Comparison of ENCODE assay signal across 10 mouse cellular contexts in the genomic region with DNA sequence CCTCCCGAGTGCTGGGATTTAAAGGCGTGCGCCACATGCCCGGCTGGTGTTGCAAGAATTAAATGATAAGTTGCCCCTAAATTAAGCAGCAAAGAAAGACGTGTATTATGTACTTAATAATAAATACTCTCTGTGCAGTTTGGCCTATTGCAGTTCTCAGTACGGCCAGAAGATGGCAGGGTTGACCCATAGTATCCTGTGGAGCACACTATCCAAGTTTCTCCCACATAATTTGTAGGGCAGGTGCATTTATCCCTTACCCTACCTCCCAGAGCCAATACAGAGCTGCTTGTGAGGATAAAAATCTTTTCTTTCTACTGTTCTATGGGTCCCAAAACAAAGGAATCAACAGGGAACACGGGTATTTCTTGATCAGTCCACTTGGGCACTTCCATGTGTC. TPM values are rescaled to one million over a fixed set of nuclear protein-coding genes. Genes with fewer than 3 reads are reported as not detected.
DNase-seq lines count a peak whose midpoint lies in the region; ATAC-seq lines count a peak whose summit lies in the region.
"Had no signal": no experiment of that assay in that cellular context is flagged by ENCODE, and none has a peak within 500 bp of the region (broad histone marks: within the 10 kb centered on the region; RNA-seq: fewer than 3 reads in every experiment).

No protein-coding gene starts in this region.

- peak; percentile 21 to 78 for DNase-seq in heart, adult 18-20 months
- peak; percentile 16 for DNase-seq in adrenal gland, adult 2 months
- DNase-seq in embryonic facial prominence, embryonic 10.5 days (ENCODE audit: low spot score) = peak; percentile 69
- peak; percentile 80 for DNase-seq in hindbrain, embryonic 11.5 days (ENCODE audit: low spot score)
- peak; percentile 55 to 75 for DNase-seq in left cerebral cortex, adult 18-20 months (ENCODE audit: low spot score in 2 of 2)
- peak; percentile 94 for DNase-seq in midbrain, embryonic 11.5 days (ENCODE audit: low spot score, missing footprints)
- peak; percentile 39 for DNase-seq in splenic B cell, adult 2 months (ENCODE audit: low read depth, low spot score)

- H3K4me1 ChIP-seq in heart, embryonic 12.5 days (replicated peaks) = no peaks in the 10 kb centered on the region
- peaks cover 5% of the 10 kb centered on the region for H3K4me1 ChIP-seq in embryonic facial prominence, embryonic 10.5 days
- H3K4me1 ChIP-seq in hindbrain, embryonic 11.5 days (replicated peaks; ENCODE audit: control insufficient read depth, insufficient read depth, low read length) = no peaks in the 10 kb centered on the region
- H3K4me1 ChIP-seq in midbrain, embryonic 11.5 days (ENCODE audit: control insufficient read depth, insufficient read depth, low read length) = no peaks in the 10 kb centered on the region

- no peak overlapping the region for H3K4me3 ChIP-seq in heart, embryonic 12.5 days
- H3K4me3 ChIP-seq in embryonic facial prominence, embryonic 10.5 days = no peak overlapping the region
- H3K4me3 ChIP-seq in hindbrain, embryonic 11.5 days (ENCODE audit: low read depth, low read length) = no peak overlapping the region
- no peak overlapping the region for H3K4me3 ChIP-seq in midbrain, embryonic 11.5 days (ENCODE audit: low read depth, low read length)

- H3K27ac ChIP-seq in heart, embryonic 12.5 days (ENCODE audit: poor library complexity, severe bottlenecking) = no peak overlapping the region
- no peak overlapping the region for H3K27ac ChIP-seq in embryonic facial prominence, embryonic 10.5 days (replicated peaks)
- no peak overlapping the region for H3K27ac ChIP-seq in hindbrain, embryonic 11.5 days (ENCODE audit: low read depth, low read length)
- H3K27ac ChIP-seq in midbrain, embryonic 11.5 days (ENCODE audit: low read depth, low read length) = no peak overlapping the region

- WGBS in heart, embryonic 12.5 days = 17% methylated on average over 7 of the region's 7 CpGs
- 26% methylated on average over 7 of the region's 7 CpGs for WGBS in embryonic facial prominence, embryonic 10.5 days
- 32% methylated on average over 7 of the region's 7 CpGs for WGBS in hindbrain, embryonic 11.5 days
- 23% methylated on average over 7 of the region's 7 CpGs for WGBS in midbrain, embryonic 11.5 days

- no peaks in the 10 kb centered on the region for H3K9me3 ChIP-seq in heart, embryonic 12.5 days (replicated peaks)
- H3K9me3 ChIP-seq in embryonic facial prominence, embryonic 10.5 days = no peaks in the 10 kb centered on the region
- H3K9me3 ChIP-seq in hindbrain, embryonic 11.5 days (ENCODE audit: control insufficient read depth, low read length) = no peaks in the 10 kb centered on the region
- H3K9me3 ChIP-seq in midbrain, embryonic 11.5 days (ENCODE audit: control insufficient read depth, low read length) = no peaks in the 10 kb centered on the region

- H3K36me3 ChIP-seq in heart, embryonic 12.5 days = no peaks in the 10 kb centered on the region
- no peaks in the 10 kb centered on the region for H3K36me3 ChIP-seq in embryonic facial prominence, embryonic 10.5 days (replicated peaks)
- H3K36me3 ChIP-seq in hindbrain, embryonic 11.5 days (ENCODE audit: control insufficient read depth, insufficient read depth, low read length) = no peaks in the 10 kb centered on the region
- no peaks in the 10 kb centered on the region for H3K36me3 ChIP-seq in midbrain, embryonic 11.5 days (ENCODE audit: control insufficient read depth, insufficient read depth, low read length)
- no peaks in the 10 kb centered on the region for H3K36me3 ChIP-seq in splenic B cell, adult 2 months (ENCODE audit: control insufficient read depth, insufficient read depth, low read length, poor library complexity, severe bottlenecking)

- ATAC-seq in heart, embryonic 12.5 days (ENCODE audit: insufficient number of reproducible peaks, low FRiP score) = no peak
- ATAC-seq in hindbrain, embryonic 11.5 days (ENCODE audit: low FRiP score) = no peak
- peak; percentile 57; the same call in 1 of the 2 replicates for ATAC-seq in midbrain, embryonic 11.5 days (ENCODE audit: low FRiP score)

- H3K27me3 ChIP-seq in heart, embryonic 12.5 days (replicated peaks) = no peaks in the 10 kb centered on the region
- no peaks in the 10 kb centered on the region for H3K27me3 ChIP-seq in embryonic facial prominence, embryonic 10.5 days (replicated peaks; ENCODE audit: low read depth, poor library complexity, severe bottlenecking)
- no peaks in the 10 kb centered on the region for H3K27me3 ChIP-seq in hindbrain, embryonic 11.5 days (ENCODE audit: control insufficient read depth, insufficient read depth, low read length)
- no peaks in the 10 kb centered on the region for H3K27me3 ChIP-seq in midbrain, embryonic 11.5 days (ENCODE audit: control insufficient read depth, insufficient read depth, low read length)
- H3K27me3 ChIP-seq in splenic B cell, adult 2 months (ENCODE audit: control insufficient read depth, insufficient read depth, low read length, poor library complexity, severe bottlenecking) = no peaks in the 10 kb centered on the region

- H3K9ac ChIP-seq in heart, embryonic 12.5 days = no peak overlapping the region
- no peak overlapping the region for H3K9ac ChIP-seq in hindbrain, embryonic 11.5 days (ENCODE audit: low read depth, low read length)
- H3K9ac ChIP-seq in midbrain, embryonic 11.5 days (ENCODE audit: low read length) = no peak overlapping the region

- no peak overlapping the region for H3K4me2 ChIP-seq in heart, embryonic 12.5 days
- H3K4me2 ChIP-seq in hindbrain, embryonic 11.5 days (replicated peaks; ENCODE audit: low read depth, low read length) = no peak overlapping the region
- H3K4me2 ChIP-seq in midbrain, embryonic 11.5 days = no peak overlapping the region

RNA-seq across cellular contexts. Expression of gene Mbl2, which starts 15.4 kb away (rescaled TPM):
- not detected for total RNA-seq in heart, adult 18-20 months (2021)
- not detected in 2 replicates for polyA plus RNA-seq in heart, embryonic 12.5 days (2016; fragmentation: Nextera tagmentation; extraction: Ambion mirVana)
- total RNA-seq in adrenal gland, adult 2 months (2021) = 1 to 10 TPM in 1 of 2 experiments, not detected in 1; 1.1 TPM
- polyA plus RNA-seq in adrenal gland, adult 2 months (2012; rRNA removed) = not detected in 2 replicates
- polyA plus RNA-seq in embryonic facial prominence, embryonic 10.5 days (2016; fragmentation: Nextera tagmentation; extraction: Ambion mirVana) = not detected in 2 replicates
- polyA plus RNA-seq in hindbrain, embryonic 11.5 days (2014; fragmentation: Nextera tagmentation; extraction: Ambion mirVana) = not detected in 2 replicates
- total RNA-seq in left cerebral cortex, adult 18-20 months (2021) = not detected
- polyA plus RNA-seq in midbrain, embryonic 11.5 days (2014; fragmentation: Nextera tagmentation; extraction: Ambion mirVana) = not detected in 2 replicates
- polyA plus RNA-seq: heart, embryonic 16.5 days; stomach, embryonic 14.5 days had no signal

RNA-seq across cellular contexts. Expression of gene Gldc, which starts 42.1 kb away (rescaled TPM):
- under 1 TPM; 0.17 to 0.28 TPM for total RNA-seq in heart, adult 18-20 months (2021)
- 4.7 and 4.9 TPM in 2 replicates for polyA plus RNA-seq in heart, embryonic 12.5 days (2016; fragmentation: Nextera tagmentation; extraction: Ambion mirVana)
- under 1 TPM; 0.86 to 0.92 TPM for total RNA-seq in adrenal gland, adult 2 months (2021)
- polyA plus RNA-seq in adrenal gland, adult 2 months (2012; rRNA removed) = 0.52 and 0.54 TPM in 2 replicates
- polyA plus RNA-seq in embryonic facial prominence, embryonic 10.5 days (2016; fragmentation: Nextera tagmentation; extraction: Ambion mirVana) = 14.6 and 17.2 TPM in 2 replicates
- polyA plus RNA-seq in hindbrain, embryonic 11.5 days (2014; fragmentation: Nextera tagmentation; extraction: Ambion mirVana) = 18.7 and 22.0 TPM in 2 replicates
- total RNA-seq in left cerebral cortex, adult 18-20 months (2021) = 10 to 100 TPM; 23.1 to 23.7 TPM
- polyA plus RNA-seq in midbrain, embryonic 11.5 days (2014; fragmentation: Nextera tagmentation; extraction: Ambion mirVana) = 18.2 and 20.3 TPM in 2 replicates

Comparison
In these comparisons a context has a peak if more than half of its experiments do, and no peak if none do; other contexts are left out.
1. DNase-seq: peak in every context shown above with its lines; median percentile 94 in midbrain, embryonic 11.5 days; 80 in hindbrain, embryonic 11.5 days; 69 in embryonic facial prominence, embryonic 10.5 days; 65 in left cerebral cortex, adult 18-20 months; 50 in heart, adult 18-20 months; 39 in splenic B cell, adult 2 months; 16 in adrenal gland, adult 2 months.